Mouse (Mus musculus): Measurements from ENCODE around the gene Sik2. TPM values are rescaled to one million over a fixed set of nuclear protein-coding genes. Genes with fewer than 3 reads are reported as not detected.

Sik2 gene
- total RNA-seq, 2 experiments from 2014 or later = 25.6 to 37.5 TPM

- intact Hi-C loops (cut with DNase I) = no loop called here
- DNase-seq = no peak
Measured at GRCm38 (mm10) chr9:50920933-50921895, 87.7 kb downstream of the Sik2 start.

- intact Hi-C loops (cut with DNase I) = no loop called here
- no peak for DNase-seq
Measured at GRCm38 (mm10) chr9:50919554-50919953, 89.3 kb downstream of the Sik2 start.

GRCm38 (mm10) chr9:50918131-50918530, 90.7 kb downstream of the Sik2 start:
- DNase-seq = no peak
- intact Hi-C loops (cut with DNase I) = no loop called here

- intact Hi-C loops (cut with DNase I) = no loop called here
- no peak for DNase-seq
Measured at GRCm38 (mm10) chr9:50911861-50912515, 96.9 kb downstream of the Sik2 start.

GRCm38 (mm10) chr9:50905321-50905720, 103.6 kb downstream of the Sik2 start:
- DNase-seq = no peak
- intact Hi-C loops (cut with DNase I) = no loop called here

- intact Hi-C loops (cut with DNase I) = no loop called here
- DNase-seq = no peak
Measured at GRCm38 (mm10) chr9:50904196-50904847, 104.6 kb downstream of the Sik2 start.

GRCm38 (mm10) chr9:50900026-50900920, 108.6 kb downstream of the Sik2 start:
- peak; percentile 57 to 58 for DNase-seq
- intact Hi-C loops (cut with DNase I) = no loop called here

GRCm38 (mm10) chr9:50893665-50894064, 115.2 kb downstream of the Sik2 start:
- peak; percentile 86 to 88 for DNase-seq

GRCm38 (mm10) chr9:50890494-50891090, 118.3 kb downstream of the Sik2 start:
- intact Hi-C loops (cut with DNase I) = no loop called here
- DNase-seq = no peak

More at GRCm38 (mm10) chr9:50893665-50894064, 115.2 kb downstream of the Sik2 start:
- intact Hi-C loops (cut with DNase I) = no loop called here

GRCm38 (mm10) chr9:50889964-50890363, 118.9 kb downstream of the Sik2 start:
- no peak for DNase-seq
- intact Hi-C loops (cut with DNase I) = no loop called here

GRCm38 (mm10) chr9:50889211-50889610, 119.7 kb downstream of the Sik2 start:
- DNase-seq = no peak
- intact Hi-C loops (cut with DNase I) = no loop called here

- intact Hi-C loops (cut with DNase I) = no loop called here
- DNase-seq = no peak
Measured at GRCm38 (mm10) chr9:50887351-50887750, 121.5 kb downstream of the Sik2 start.

GRCm38 (mm10) chr9:50886870-50887269, 122.0 kb downstream of the Sik2 start:
- no peak for DNase-seq
- intact Hi-C loops (cut with DNase I) = no loop called here

GRCm38 (mm10) chr9:50885600-50885987, 123.3 kb downstream of the Sik2 start:
- intact Hi-C loops (cut with DNase I) = no loop called here
- DNase-seq = peak in 1 of 2 experiments; percentile 31

GRCm38 (mm10) chr9:50884741-50885599, 123.9 kb downstream of the Sik2 start:
- DNase-seq = peak; percentile 73 to 77
- intact Hi-C loops (cut with DNase I) = no loop called here

- DNase-seq = peak in 1 of 2 experiments; percentile 24
- intact Hi-C loops (cut with DNase I) = no loop called here
Measured at GRCm38 (mm10) chr9:50884093-50884492, 124.8 kb downstream of the Sik2 start.

GRCm38 (mm10) chr9:50882183-50882582, 126.7 kb downstream of the Sik2 start:
- no peak for DNase-seq
- intact Hi-C loops (cut with DNase I) = no loop called here

- intact Hi-C loops (cut with DNase I) = no loop called here
- DNase-seq = no peak
Measured at GRCm38 (mm10) chr9:50877431-50877830, 131.4 kb downstream of the Sik2 start.

- DNase-seq = no peak
- intact Hi-C loops (cut with DNase I) = no loop called here
Measured at GRCm38 (mm10) chr9:50876287-50876686, 132.6 kb downstream of the Sik2 start.
